Mouse (Mus musculus): ENCODE measurements at regions not wholly inside any gene's neighbourhood (a gene's known extent, or its start where the extent isn't known, plus 50 kb on each side); places are given as distances from the start of the nearest gene placed in this dataset.

DNA sequence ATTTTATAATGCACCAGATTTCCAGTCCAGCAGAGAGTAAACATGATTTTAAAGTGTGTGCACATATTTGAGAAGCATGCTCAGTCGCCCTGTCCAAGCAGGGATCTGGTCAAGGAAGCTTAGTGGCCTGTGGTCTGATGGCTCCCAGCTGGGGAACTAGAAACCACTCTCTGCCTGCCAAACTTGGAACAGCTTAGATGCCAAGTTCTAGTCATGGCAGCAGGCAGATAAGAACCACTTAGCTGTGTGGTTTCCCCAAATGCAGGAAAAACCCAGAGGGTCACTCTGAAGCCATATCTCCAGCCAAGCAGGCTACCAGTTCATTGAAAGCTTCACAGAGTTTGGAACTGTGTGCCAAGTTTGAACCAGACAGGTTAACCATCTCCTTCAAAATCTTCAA lies 86.1 kb downstream of the Fam114a2 start:
- ATAC-seq (ENCODE audit: low TSS enrichment), result no peak

DNA sequence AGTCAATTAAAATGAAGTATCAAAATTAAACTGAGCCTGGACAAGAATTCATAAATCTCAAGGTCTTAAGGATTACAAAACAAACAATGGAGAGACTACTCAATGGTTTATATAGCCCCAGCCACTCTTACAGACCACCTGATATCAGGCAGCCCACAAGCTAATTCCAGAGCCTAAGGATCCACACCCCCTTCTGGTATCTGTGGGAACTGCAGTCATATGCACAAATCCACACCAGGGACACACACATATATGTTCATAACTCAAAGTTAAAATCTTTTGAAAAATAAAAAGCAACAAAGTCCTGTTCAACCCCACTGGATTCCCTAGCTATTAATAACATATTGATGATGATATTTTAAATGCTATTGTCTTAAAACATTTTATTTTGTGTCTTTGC lies 86.5 kb downstream of the Fam114a2 start:
- no peak for ATAC-seq (ENCODE audit: low TSS enrichment)

DNA sequence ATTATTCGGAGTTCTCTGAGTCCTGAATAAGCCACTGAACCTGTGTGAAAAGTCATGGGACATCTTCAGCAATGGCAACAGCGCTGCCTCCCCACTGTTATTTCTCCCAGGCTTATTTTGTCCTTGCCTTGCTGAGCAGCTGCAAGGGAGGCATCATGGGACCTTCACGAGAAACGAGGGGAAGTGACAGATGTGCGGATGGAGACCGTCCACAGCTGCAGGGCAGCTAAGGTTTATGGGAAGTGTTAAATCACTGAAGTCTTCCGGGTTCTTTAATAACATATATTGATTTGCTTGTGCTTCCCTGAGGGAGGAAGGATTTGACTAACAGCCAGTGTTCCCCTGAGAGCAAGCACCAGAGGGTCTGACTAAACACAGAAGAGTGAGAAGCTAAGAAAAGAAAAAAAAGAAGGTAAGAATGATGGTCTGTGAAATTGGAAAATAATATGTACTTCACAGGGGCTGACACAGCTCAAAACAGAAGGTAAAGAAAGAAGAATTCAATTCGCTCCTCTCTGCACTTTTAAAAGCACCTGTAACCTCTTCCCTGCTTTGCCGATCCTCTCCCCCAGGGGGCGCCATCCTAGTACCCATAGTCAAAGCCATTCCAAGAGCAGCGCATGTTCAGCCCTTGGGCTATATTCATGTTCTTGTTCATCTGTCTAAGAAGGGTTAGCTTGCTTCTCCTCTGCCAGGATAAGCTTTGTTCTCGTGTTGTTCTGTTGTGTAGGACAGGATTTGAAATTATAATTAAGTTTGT lies 92.2 kb downstream of the Fam114a2 start:
- no peak for ATAC-seq (ENCODE audit: low TSS enrichment)

GRCm38 (mm10) chr11:57419416-57419815 lies 99.0 kb downstream of the Fam114a2 start:
- ATAC-seq (ENCODE audit: low TSS enrichment), result no peak

DNA sequence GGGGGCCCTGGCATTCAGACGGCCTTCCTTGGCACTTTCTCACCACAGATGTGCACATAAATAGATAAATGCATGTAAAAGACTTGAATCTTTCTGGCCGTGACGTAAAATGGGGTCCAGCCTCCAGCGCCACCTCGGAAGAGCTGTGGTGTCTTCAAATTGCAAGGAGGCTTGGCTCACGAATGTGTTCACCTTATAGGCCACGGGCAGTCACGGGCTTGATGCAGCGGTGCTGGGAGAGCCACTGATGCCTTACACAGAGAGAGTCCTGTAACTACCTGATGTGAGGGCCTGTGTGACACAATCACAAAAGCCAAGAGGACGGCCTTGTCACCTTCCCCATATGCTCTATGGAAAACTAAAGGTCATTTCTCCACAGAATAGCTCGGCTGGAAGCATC lies 102.4 kb downstream of the Fam114a2 start:
- ATAC-seq (ENCODE audit: low TSS enrichment), result no peak

- ATAC-seq (ENCODE audit: low TSS enrichment), result no peak
These were observed 103.2 kb downstream of the Fam114a2 start for GRCm38 (mm10) chr11:57415167-57415566.

- ATAC-seq (ENCODE audit: low TSS enrichment), result peak; percentile 58; the same call in 1 of the 2 replicates
These were observed 103.7 kb downstream of the Fam114a2 start for GRCm38 (mm10) chr11:57414697-57415096.

DNA sequence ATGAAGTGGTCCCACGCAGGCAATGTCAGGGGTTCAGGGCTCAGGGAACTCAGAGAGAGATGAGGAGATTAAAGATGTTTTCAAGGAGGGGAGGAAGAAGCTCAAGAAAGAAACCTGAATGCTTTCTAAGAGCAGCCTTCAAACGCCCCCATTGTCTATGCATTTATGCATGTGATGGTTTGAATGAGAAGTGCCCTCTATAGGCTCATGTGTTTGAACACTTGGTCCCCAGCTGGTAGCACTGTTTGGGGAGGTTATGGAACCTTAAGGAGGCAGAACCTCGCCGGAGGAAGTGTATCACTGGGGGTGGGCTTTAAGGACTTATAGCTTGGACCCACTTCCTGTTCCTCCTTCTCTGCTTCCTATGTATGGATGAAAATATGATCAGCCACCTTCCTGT lies 105.1 kb downstream of the Fam114a2 start:
- peak; percentile 47 for ATAC-seq (ENCODE audit: low TSS enrichment)

- ATAC-seq (ENCODE audit: low TSS enrichment), result peak; percentile 92
These were observed 105.7 kb downstream of the Fam114a2 start for GRCm38 (mm10) chr11:57412766-57413165.

DNA sequence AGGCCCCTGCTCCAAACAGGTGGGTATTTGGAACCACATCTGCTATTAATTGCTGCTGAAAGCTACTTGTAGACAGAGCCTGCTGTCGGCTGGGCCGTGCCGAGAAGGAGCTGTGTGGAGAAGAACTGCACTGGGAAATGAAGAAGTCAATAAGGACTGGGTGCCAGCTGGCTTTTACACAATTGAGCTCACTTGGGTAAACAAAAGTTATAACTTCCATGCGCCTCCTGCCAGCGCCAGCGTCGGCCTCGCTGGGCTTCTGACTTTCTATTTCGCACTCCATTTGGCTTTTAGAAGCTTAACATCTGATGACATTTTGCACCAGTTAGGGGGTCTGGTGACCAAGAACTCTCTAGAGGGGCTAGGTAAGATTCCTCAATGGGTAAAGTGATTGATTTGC lies 114.2 kb downstream of the Fam114a2 start:
- ATAC-seq (ENCODE audit: low TSS enrichment), result no peak

DNA sequence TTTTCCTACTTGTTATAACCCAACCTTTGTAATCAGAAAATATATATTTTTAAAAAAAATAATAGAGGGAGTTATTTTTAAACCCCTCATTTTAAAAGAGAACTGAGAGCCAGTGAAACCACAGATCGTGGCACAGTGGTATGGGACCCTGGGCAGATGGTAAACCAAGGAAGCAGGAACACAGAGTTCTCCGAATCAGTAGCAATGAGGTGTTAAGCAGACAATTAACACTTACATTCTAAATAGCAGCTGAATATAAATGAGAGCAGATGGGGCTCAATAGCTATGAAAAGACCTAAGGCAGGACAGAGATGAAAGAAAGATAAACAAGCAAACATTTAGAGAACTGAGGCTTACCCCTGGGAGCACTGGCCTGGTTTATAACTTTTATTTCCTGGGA lies 116.8 kb downstream of the Fam114a2 start:
- ATAC-seq (ENCODE audit: low TSS enrichment), result no peak

GRCm38 (mm10) chr11:57399366-57399765 lies 119.1 kb downstream of the Fam114a2 start:
- no peak for ATAC-seq (ENCODE audit: low TSS enrichment)

DNA sequence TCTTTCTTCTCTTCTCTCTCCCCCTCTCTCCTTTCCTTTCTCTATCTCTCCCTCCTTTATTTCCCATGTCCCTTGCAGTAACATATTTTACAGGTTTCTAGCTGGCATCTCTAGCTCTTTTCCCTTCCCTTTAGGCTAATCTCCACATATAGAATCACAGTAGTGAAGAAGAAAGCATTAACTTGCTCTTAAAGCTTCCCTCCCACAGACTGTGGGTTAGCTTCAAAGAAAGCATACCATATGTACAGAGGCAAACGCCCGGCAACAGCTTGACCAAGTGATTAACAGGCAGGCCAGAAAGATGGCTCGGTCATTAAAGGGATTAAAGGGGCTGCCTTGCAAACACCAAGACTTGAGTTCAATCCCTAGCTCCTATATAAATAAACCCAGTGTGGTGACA lies 122.0 kb downstream of the Fam114a2 start:
- peak; percentile 92 for ATAC-seq (ENCODE audit: low TSS enrichment)

- no peak for ATAC-seq (ENCODE audit: low TSS enrichment)
These were observed 127.6 kb downstream of the Fam114a2 start for GRCm38 (mm10) chr11:57390826-57391225.
